Mouse (Mus musculus) cerebellum, postnatal 14 days (tissue): ENCODE measurements around the gene Dlec1.
A peak's percentile ranks its signal among the peaks of the same experiment; 100 is the strongest.

ENCODE experiments used
- DNase-seq, 2 experiments: peaks; one replicate each; pipeline ENCODE4 v3.0.0; 2021; ENCODE audit warnings: mixed read lengths in 2 of 2

Gene Dlec1

DNA sequence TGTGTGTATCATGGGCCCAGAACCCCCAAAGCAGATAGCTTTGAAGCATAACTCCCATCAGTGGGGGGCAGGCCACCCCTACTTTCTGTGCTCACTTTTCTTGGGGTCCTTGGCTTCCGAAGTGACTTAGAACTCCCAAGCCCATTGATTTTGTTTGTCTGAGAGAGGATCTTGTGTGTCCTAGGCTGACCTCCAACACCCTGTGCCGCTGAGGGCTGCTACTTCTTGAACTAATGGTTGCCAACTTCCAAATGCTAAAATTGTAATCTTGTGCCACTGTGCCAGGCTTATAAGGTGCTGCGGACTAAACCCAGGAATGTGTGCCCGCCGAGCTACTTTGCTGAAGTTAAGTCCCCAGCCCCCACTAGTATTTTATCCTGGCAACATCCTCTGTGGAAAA is 11.8 kb upstream of the Dlec1 start:
- no peak for DNase-seq

- DNase-seq = peak in 1 of 2 experiments; percentile 36
Observed at GRCm38 (mm10) chr9:119091581-119092310, 10.5 kb upstream of the Dlec1 start.

- peak; percentile 65 to 73 for DNase-seq
Observed at GRCm38 (mm10) chr9:119092473-119093418, 9.5 kb upstream of the Dlec1 start.

GRCm38 (mm10) chr9:119093419-119094295 is 8.6 kb upstream of the Dlec1 start, which contains the start of gene Plcd1:
Plcd1 (minus strand) TSS chr9:119093502.
- peak; percentile 88 to 94 for DNase-seq

GRCm38 (mm10) chr9:119094462-119095109 is 7.7 kb upstream of the Dlec1 start:
- DNase-seq = peak; percentile 63 to 80

GRCm38 (mm10) chr9:119100177-119100898 is 1.9 kb upstream of the Dlec1 start:
- DNase-seq = peak in 1 of 2 experiments; percentile 54

- DNase-seq = peak in 1 of 2 experiments; percentile 27
Observed at GRCm38 (mm10) chr9:119102783-119103113, 470 bp downstream of the Dlec1 start.

- peak; percentile 57 to 69 for DNase-seq
Observed at GRCm38 (mm10) chr9:119107566-119107965, 5.3 kb downstream of the Dlec1 start.

- DNase-seq = no peak
Observed at GRCm38 (mm10) chr9:119109685-119110353, 7.5 kb downstream of the Dlec1 start.

DNA sequence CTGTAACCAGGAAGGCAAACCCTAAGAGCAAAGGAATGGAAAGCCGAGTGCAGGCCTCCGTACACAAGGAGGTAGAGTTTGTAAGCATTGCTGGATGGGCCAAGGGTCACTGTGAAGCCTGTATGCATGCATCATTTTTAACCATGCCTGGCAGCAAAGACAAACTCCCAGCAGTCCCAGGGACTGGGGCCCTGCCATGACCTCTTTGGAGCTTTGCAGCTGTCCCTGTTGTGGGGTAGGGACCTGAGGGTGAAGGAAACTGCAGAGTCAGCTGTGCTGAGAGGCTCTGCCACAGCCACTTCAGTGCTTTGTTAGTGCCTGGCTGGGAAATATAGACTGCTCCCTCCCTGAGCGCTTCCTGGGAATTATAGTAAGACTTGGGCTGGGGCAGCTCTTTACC is 8.4 kb downstream of the Dlec1 start:
- DNase-seq = no peak

GRCm38 (mm10) chr9:119114911-119115310 is 12.6 kb downstream of the Dlec1 start:
- DNase-seq = no peak

GRCm38 (mm10) chr9:119119409-119120167 is 17.3 kb downstream of the Dlec1 start:
- peak in 1 of 2 experiments; percentile 41 for DNase-seq

- no peak for DNase-seq
Observed at GRCm38 (mm10) chr9:119120168-119120560, 17.9 kb downstream of the Dlec1 start.

DNA sequence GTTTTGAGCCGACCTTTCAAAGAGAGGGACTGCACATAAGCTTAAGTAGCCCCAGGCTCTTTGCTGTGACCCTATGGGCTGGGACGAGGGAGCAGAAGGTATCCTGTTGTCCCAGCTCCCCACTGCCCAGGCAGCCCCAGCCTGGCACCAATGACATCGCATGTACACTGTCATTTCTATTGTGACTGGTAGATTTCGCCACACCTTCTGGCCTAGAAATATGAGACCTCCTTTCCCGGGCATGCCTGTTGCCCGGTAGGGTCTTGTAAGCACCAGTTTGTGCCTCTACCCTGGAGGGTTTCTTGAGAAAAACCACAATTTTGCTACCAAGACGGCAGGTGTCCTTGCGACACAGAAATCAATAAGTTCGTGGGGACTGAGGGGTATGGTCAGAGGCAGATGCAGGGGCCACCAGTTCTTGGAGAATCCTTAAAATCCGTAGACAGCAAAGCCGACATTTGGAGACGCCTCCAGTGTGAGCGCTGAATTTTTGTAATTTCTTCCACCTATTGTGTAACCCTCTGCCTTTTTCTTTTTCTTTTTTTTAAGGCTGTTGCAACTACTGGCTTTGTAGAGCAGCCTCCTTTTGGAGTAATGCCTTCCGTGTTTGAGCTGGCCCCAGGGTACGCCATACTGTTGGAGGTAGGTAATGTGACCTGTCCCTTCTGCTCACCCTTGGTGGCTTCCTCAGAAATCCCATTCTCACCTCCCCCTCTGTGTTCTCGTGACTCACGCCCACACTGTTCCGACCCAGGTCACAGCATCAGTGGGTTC is 20.5 kb downstream of the Dlec1 start:
- DNase-seq = no peak

DNA sequence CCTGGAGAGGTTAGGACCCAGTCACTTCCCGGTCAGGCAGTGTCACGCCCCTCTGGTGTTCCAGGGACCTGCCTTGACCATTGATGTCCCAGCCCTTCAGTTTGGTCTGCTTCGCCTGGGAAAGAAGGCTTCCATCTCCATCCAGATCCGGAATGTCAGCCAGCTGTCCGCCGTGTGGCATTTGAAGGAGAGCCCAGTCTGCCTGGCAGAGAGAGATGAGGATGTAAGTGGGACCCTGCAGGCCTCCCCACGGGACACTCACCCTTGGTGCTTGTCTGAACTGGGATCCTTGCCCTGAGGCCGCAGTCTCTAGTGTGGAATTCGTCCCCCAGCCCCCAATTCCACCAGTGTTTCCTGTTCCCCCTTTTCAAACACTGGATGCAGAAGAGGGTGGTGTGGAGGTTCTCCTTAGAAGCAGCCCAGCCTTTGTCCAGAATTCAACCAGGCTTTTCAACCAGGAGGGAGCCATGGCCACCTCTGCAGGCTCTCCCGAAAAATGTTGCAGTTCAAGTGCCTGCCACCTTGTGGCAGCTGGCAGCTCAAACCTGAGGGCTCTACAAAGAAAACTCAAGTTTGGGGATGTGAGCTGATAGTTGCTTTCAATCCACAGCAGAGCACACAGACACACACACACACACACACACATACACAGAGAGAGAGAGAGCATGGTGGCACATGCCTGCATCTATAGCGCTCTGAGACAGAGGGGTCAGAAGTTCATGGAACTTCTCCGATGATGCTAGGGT is 26.3 kb downstream of the Dlec1 start:
- peak; percentile 46 to 55 for DNase-seq

GRCm38 (mm10) chr9:119130692-119131091 is 28.4 kb downstream of the Dlec1 start:
- DNase-seq = no peak

DNA sequence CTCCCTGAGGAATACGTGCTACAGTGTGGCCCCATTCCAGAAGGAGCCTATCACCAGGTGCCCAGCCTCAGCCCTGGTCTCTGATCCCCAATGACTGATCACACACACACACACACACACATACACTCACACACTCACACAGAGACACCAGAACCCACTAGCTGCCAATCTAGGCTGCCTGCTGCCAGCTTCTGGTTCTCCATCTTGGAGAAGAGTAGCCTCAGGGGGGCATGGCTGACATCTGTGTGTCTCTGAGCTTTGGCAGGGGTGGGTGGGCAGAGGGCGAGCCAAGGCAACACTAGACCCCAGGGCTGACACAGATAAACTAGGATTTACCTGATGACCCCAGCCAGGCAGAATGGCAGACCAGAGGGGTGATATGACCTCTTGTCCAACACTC is 36.6 kb downstream of the Dlec1 start:
- DNase-seq = peak; percentile 32 to 57

DNA sequence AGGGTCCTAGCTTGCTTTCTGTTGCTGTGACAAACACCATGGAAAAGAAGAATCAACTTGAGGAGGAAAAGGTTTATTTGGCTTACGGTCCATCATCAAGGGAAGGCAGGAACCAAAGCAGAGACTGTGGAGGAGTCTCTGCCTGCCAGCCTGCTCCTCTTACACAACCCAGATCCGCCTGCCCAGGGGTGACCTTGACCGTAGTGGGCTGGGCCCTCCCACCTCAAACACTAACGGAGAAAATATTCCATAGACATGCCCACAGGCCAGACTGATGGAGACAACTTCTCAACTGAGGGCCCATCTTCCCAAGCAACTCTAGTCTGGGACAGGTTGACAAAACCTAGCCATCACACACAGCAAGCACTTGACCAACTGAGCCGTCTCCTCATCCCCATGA is 39.8 kb downstream of the Dlec1 start:
- DNase-seq = no peak

DNA sequence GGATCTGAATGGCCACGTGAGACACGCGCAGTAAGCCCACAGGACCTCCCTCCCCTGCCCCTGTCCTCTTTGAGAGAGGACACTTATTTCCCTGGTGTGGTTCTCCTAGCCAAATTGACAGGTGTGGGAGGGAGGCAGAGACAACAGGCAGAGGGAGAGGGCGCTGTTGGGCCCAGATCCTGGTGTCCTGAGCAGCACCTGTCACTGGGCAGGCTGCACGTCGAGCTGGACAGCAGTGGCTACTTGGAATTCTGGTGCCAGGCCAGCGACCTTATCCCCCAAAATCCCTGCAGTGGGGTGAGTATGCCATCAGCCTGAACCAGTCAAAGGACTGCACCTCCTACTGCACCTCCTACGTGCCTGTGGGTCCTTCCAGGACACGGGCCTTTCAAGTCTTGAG is 41.1 kb downstream of the Dlec1 start:
- peak; percentile 26 to 62 for DNase-seq
